Mouse (Mus musculus): ENCODE results near the gene Kif26b. TPM values are rescaled to one million over a fixed set of nuclear protein-coding genes. Genes with fewer than 3 reads are reported as not detected.
A peak's percentile ranks its signal among the peaks of the same experiment; 100 is the strongest.

The Kif26b gene
- total RNA-seq (2021) = 10 to 100 TPM; 25.9 to 27.3 TPM
- long read RNA-seq, experiment 1, partial matches to known transcripts = 2 of 2 reads
- long read RNA-seq, experiment 1, other reads (novel, unspliced or antisense) = 0 of 2 reads
- long read RNA-seq, experiment 2, partial matches to known transcripts = 0 of 7 reads
- long read RNA-seq, experiment 2, other reads (novel, unspliced or antisense) = 7 of 7 reads

- peak; percentile 55 to 74 for DNase-seq (ENCODE audit: low spot score in 2 of 2)
Measured at GRCm38 (mm10) chr1:178528431-178529351, at the start of gene Kif26b. Kif26b (plus strand) TSS chr1:178529125.

DNA sequence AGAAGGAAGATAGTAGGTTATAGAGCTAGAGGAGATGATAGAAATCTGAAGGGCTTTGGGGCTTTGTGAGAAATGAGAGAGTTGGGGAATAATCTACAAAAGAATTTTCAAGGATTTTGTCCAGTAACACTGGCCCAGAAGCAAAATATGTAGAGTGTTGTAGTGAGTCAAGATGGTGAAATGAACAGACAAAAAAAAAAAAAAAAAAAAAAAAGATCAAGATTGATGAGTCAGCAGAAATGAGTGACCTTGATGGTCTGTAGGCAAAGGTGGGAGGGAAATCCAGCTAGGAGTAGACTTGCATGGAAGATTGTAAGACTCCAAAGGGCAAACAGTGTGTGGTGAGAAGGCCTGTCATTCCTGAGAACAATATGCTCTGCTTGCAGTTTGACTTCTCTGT, 45.1 kb upstream of the Kif26b start:
- no peak for DNase-seq (ENCODE audit: low spot score in 2 of 2)

DNA sequence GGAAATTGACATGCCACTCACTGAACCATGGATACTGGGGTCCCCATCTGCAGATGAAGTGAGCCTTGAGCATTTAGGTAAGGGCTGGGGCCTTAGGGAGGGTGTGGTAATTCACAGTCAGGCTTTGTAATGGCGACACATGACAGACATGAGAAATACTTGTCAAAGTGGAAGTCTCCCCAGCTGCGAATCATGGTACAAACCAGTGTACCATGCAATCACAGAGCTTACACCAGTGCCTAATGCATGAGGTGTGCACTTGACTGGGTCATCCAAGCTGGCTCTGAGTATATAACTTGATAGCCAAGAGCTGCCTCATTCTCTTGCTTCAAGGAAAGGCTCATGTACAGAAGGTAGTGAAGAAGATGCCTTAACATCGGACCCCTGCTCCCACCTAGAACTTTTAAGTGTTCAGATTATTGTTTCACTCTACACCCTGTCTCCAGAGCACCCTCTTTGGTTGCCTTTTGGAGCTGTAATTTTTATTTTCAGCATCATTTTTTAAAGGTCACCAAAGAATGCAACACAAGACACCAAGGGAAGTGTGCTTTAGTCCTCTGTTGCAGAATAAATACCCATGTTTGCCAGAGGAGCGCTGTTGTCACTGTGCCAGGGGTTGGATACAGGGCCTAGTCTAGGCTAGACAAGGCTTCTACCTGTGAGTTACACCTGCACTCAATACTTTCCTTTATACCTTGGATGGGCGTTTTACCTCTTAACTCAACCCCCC, 43.6 kb upstream of the Kif26b start:
- no peak for DNase-seq (ENCODE audit: low spot score in 2 of 2)

- no peak for DNase-seq (ENCODE audit: low spot score in 2 of 2)
Measured at GRCm38 (mm10) chr1:178485868-178486220, 43.1 kb upstream of the Kif26b start.

- peak; percentile 36 to 67 for DNase-seq (ENCODE audit: low spot score in 2 of 2)
Measured at GRCm38 (mm10) chr1:178486828-178487227, 42.1 kb upstream of the Kif26b start.

GRCm38 (mm10) chr1:178489127-178489526, 39.8 kb upstream of the Kif26b start:
- peak in 1 of 2 experiments; percentile 16 for DNase-seq (ENCODE audit: low spot score in 2 of 2)

DNA sequence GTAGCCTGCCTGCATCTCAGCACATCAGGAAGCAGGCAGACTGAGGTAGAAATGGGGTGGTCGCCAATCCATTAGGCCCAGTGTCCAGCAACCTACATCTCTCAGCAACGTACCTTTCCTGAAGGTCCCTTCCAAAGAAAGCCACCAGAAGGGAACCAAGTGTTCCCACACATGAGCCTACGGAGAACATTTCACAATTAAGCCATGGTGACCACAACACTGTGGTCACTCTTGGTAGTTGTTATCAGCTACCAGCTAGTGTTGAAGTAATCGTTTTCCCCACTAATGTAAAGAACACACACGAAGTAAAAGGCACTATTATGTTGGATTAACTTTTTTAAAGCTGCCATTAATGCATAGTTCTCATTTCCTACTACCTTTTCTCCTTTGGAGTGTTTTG, 37.2 kb upstream of the Kif26b start:
- DNase-seq (ENCODE audit: low spot score in 2 of 2) = no peak

DNA sequence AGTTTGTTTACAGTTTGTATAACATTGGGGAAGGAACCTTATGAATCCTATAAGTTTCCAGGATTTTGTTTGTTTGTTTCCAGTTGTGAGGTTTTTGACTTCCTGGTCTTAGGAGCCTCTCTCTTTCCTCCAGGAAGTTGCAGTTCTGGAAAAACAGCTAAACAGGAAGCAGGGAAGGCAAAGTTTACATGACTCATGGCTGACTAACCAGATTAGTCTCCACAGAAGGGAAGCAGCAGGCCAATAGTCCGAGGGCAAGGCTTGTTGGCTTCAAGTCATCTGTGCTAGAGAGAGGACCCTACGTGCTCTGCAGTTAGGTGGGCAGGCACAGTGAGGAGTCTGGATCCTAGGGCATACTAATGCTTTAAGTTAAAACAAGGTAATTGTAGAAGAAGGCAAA, 36.4 kb upstream of the Kif26b start:
- no peak for DNase-seq (ENCODE audit: low spot score in 2 of 2)

GRCm38 (mm10) chr1:178496186-178496585, 32.7 kb upstream of the Kif26b start:
- no peak for DNase-seq (ENCODE audit: low spot score in 2 of 2)

- no peak for DNase-seq (ENCODE audit: low spot score in 2 of 2)
Measured at GRCm38 (mm10) chr1:178496841-178497240, 32.1 kb upstream of the Kif26b start.

GRCm38 (mm10) chr1:178506938-178507337, 22.0 kb upstream of the Kif26b start:
- no peak for DNase-seq (ENCODE audit: low spot score in 2 of 2)

- DNase-seq (ENCODE audit: low spot score in 2 of 2) = no peak
Measured at GRCm38 (mm10) chr1:178512323-178513031, 16.4 kb upstream of the Kif26b start.

DNA sequence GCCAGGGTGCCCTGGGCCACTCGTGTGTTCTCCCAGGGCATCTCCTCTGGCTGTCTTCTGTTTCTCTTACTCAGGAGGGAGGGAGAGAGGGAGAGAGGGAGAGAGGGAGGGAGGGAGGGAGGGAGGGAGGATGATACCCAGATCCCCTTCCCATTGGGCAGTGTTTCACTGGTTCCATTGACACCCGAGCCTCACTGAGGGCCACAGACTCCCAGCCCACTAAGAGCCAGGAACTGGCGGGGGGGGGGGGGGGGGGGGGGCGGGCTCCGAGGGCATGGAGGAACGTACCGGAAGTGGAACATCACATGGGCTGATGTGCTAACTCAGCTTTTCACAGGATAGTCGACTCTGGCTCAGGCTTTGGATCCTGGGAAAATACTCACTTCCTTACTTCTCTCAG, 15.0 kb upstream of the Kif26b start:
- DNase-seq (ENCODE audit: low spot score in 2 of 2) = no peak

GRCm38 (mm10) chr1:178515839-178516238, 13.1 kb upstream of the Kif26b start:
- DNase-seq (ENCODE audit: low spot score in 2 of 2) = no peak

- DNase-seq (ENCODE audit: low spot score in 2 of 2) = no peak
Measured at GRCm38 (mm10) chr1:178522389-178522788, 6.5 kb upstream of the Kif26b start.

- no peak for DNase-seq (ENCODE audit: low spot score in 2 of 2)
Measured at GRCm38 (mm10) chr1:178523152-178523551, 5.8 kb upstream of the Kif26b start.

DNA sequence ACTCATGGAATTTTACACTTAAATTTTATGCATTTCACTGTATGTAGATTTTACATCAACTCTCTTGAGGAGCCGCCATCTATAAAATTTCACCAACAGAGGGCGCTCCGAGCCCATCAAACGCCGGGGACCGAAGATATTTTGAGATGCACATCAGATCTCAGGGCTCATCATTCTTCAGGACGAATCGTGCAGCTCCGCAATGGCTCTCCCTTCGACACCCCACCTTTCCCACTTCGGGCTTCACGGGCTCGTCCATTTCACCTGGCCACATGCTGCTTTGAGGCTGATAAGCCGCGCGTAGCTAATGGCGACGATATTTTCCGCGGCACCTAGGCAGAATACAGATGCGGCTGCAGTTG, 1.8 kb upstream of the Kif26b start:
- peak; percentile 80 to 82 for DNase-seq (ENCODE audit: low spot score in 2 of 2)

- DNase-seq (ENCODE audit: low spot score in 2 of 2) = peak; percentile 39 to 52
Measured at GRCm38 (mm10) chr1:178527547-178528361, 1.2 kb upstream of the Kif26b start.

GRCm38 (mm10) chr1:178529512-178530300, 781 bp downstream of the Kif26b start:
- DNase-seq (ENCODE audit: low spot score in 2 of 2) = peak; percentile 19 to 54

Measured in layer of hippocampus, postnatal 14 days (tissue).